Mouse (Mus musculus) midbrain, postnatal 0 days (tissue): ENCODE results near the gene Rnft2. TPM values are rescaled to one million over a fixed set of nuclear protein-coding genes. Genes with fewer than 3 reads are reported as not detected.

Experiments
- ATAC-seq: fragments of 200-750 bp; cut with Nextera tagmentation; 2 replicates; pipeline ENCODE4 v1.8.0; 2017; ENCODE audit warnings: moderate number of reproducible peaks, mild to moderate bottlenecking, moderate TSS enrichment, moderate library complexity; ENCODE audit not compliant: low FRiP score
- DNase-seq: peaks from one replicate; pipeline ENCODE4 v3.0.0-alpha.2; 2015; ENCODE audit warnings: low spot score
- H3K27ac ChIP-seq: fragments of 300-500 bp; sonication (generic); 2 replicates; pipeline ENCODE4 v1.5.1; 2014; ENCODE audit warnings: low read depth, mild to moderate bottlenecking, low read length, mixed read lengths
- H3K27me3 ChIP-seq: fragments of 300-500 bp; sonication (generic); 2 replicates; pipeline ENCODE4 v1.6.1; 2014; ENCODE audit warnings: low read length, control low read depth, mixed read lengths; ENCODE audit not compliant: insufficient read depth
- H3K36me3 ChIP-seq: fragments of 300-500 bp; sonication (generic); 2 replicates; pipeline ENCODE4 v1.6.1; 2014; ENCODE audit warnings: low read length, control low read depth, mixed read lengths; ENCODE audit not compliant: insufficient read depth
- H3K4me1 ChIP-seq: fragments of 300-500 bp; sonication (generic); 2 replicates; pipeline ENCODE4 v1.6.1; 2014; ENCODE audit warnings: mild to moderate bottlenecking, control low read depth, antibody characterized with exemption, low read length, mixed read lengths; ENCODE audit not compliant: insufficient read depth
- H3K4me2 ChIP-seq: fragments of 300-500 bp; sonication (generic); 2 replicates; pipeline ENCODE4 v1.6.1; 2014; ENCODE audit warnings: low read depth, mild to moderate bottlenecking, low read length, mixed read lengths; ENCODE audit not compliant: poor library complexity, severe bottlenecking
- H3K4me3 ChIP-seq: fragments of 300-500 bp; sonication (generic); 2 replicates; pipeline ENCODE4 v1.5.1; 2014; ENCODE audit warnings: low read depth, mild to moderate bottlenecking, low read length, moderate library complexity
- H3K9ac ChIP-seq: fragments of 300-500 bp; sonication (generic); replicated peaks from 2 replicates; pipeline ENCODE4 v1.6.1; 2014; ENCODE audit warnings: mild to moderate bottlenecking, low read length, moderate library complexity, mixed read lengths; ENCODE audit not compliant: poor library complexity, severe bottlenecking
- H3K9me3 ChIP-seq: fragments of 300-500 bp; sonication (generic); 2 replicates; pipeline ENCODE4 v1.6.1; 2016; ENCODE audit warnings: low read length, control low read depth
- CTCF ChIP-seq: IDR thresholded peaks from 2 replicates; pipeline ENCODE4 v1.5.1; 2016; ENCODE audit warnings: antibody characterized with exemption, mild to moderate bottlenecking
- WGBS: fragments of 180-500 bp; shearing (Covaris S2); extraction: QIAGEN DNeasy Blood & Tissue Kit; methylation state at CpG from one replicate; pipeline ENCODE4 v1.1.7; 2014; 5-methylcytosine and 5-hydroxymethylcytosine counted together
- polyA plus RNA-seq: library from polyadenylated mRNA; unstranded; fragments of >200 nt; fragmentation: Nextera tagmentation; extraction: Ambion mirVana; gene quantifications from 2 replicates; pipeline ENCODE4 v1.2.1, GENCODE M21; 2015
- total RNA-seq: library from RNA; depleted of rRNA; stranded (reverse); fragments of >200 nt; gene quantifications from 2 replicates; pipeline ENCODE4 v1.2.3, GENCODE M21; 2014

Gene Rnft2
- total and polyA plus RNA-seq, 2 experiments from 2014 or later = 14.3 to 125 TPM

GRCm38 (mm10) chr5:118155565-118155947, 89.4 kb downstream of the Rnft2 start:
- H3K4me3 ChIP-seq = peak overlapping the region; percentile 95
- WGBS = 12% methylated on average over 8 of the region's 9 CpGs
- no peaks in the 10 kb centered on the region for H3K9me3 ChIP-seq
- ATAC-seq (no peak), DNase-seq (no peak)
- TF ChIP-seq CTCF = no peak
- peaks cover 3% of the 10 kb centered on the region; the same call in 1 of the 2 replicates for H3K36me3 ChIP-seq
- H3K4me2 ChIP-seq = peak overlapping the region; percentile 83
- peak overlapping the region; percentile 93 for H3K9ac ChIP-seq
- no peak overlapping the region for H3K27ac ChIP-seq
- H3K4me1 ChIP-seq = 0 out of 2 replicates have a peak, but pooled peaks cover 5% of the 10 kb centered on the region
- H3K27me3 ChIP-seq = 0 out of 2 replicates have a peak, but pooled peaks cover 1% of the 10 kb centered on the region

GRCm38 (mm10) chr5:118154839-118155564, 89.9 kb downstream of the Rnft2 start, which contains the start of gene Fbxw8:
Gene Fbxw8 (minus strand): TSS chr5:118155464.
- Histone ChIP-seq H3K27ac (peak within 1 kb of the TSS; percentile 57), H3K4me1 (0 out of 2 replicates have a peak, but pooled peaks cover 5% of the 10 kb centered on the region), H3K27me3 (no peaks in the 10 kb centered on the region), H3K4me2 (peak within 1 kb of the TSS; percentile 83), H3K36me3 (peaks cover 3% of the 10 kb centered on the region; the same call in 1 of the 2 replicates), H3K4me3 (peak within 1 kb of the TSS; percentile 95), H3K9ac (peak within 1 kb of the TSS; percentile 93), H3K9me3 (no peaks in the 10 kb centered on the region)
- TF ChIP-seq CTCF = no peak
- ATAC-seq (peak; percentile 92), DNase-seq (peak; percentile 96)
- under 1% methylated on average over 65 of the region's 67 CpGs for WGBS

GRCm38 (mm10) chr5:118149711-118150110, 95.2 kb downstream of the Rnft2 start:
- Histone ChIP-seq H3K4me2 (no peak overlapping the region), H3K4me1 (peaks cover 19% of the 10 kb centered on the region; the same call in 1 of the 2 replicates), H3K4me3 (no peak overlapping the region), H3K27me3 (no peaks in the 10 kb centered on the region), H3K9me3 (no peaks in the 10 kb centered on the region), H3K36me3 (peaks cover 3% of the 10 kb centered on the region; the same call in 1 of the 2 replicates), H3K27ac (no peak overlapping the region), H3K9ac (no peak overlapping the region)
- no peak for ATAC-seq
- TF ChIP-seq CTCF = no peak
- WGBS = 77% methylated on average over 3 of the region's 3 CpGs
- DNase-seq = no peak

GRCm38 (mm10) chr5:118147264-118147663, 97.7 kb downstream of the Rnft2 start:
- Histone ChIP-seq H3K9ac (no peak overlapping the region), H3K4me3 (no peak overlapping the region), H3K4me2 (no peak overlapping the region), H3K27ac (peak overlapping the region; percentile 26; the same call in 1 of the 2 replicates), H3K27me3 (no peaks in the 10 kb centered on the region), H3K36me3 (peaks cover 5% of the 10 kb centered on the region; the same call in 1 of the 2 replicates), H3K4me1 (peaks cover 14% of the 10 kb centered on the region; the same call in 1 of the 2 replicates), H3K9me3 (no peaks in the 10 kb centered on the region)
- 80% methylated on average over 10 of the region's 10 CpGs for WGBS
- DNase-seq (no peak), ATAC-seq (no peak)
- no peak for TF ChIP-seq CTCF

GRCm38 (mm10) chr5:118145999-118146679, 98.8 kb downstream of the Rnft2 start:
- H3K27me3 ChIP-seq = no peaks in the 10 kb centered on the region
- H3K4me3 ChIP-seq = no peak overlapping the region
- DNase-seq (peak; percentile 72), ATAC-seq (no peak)
- no peaks in the 10 kb centered on the region for H3K9me3 ChIP-seq
- peaks cover 14% of the 10 kb centered on the region; the same call in 1 of the 2 replicates for H3K4me1 ChIP-seq
- WGBS = 57% methylated on average over 15 of the region's 15 CpGs
- H3K4me2 ChIP-seq = no peak overlapping the region
- peak overlapping the region; percentile 38 for H3K27ac ChIP-seq
- TF ChIP-seq CTCF = no peak
- no peak overlapping the region for H3K9ac ChIP-seq
- H3K36me3 ChIP-seq = peaks cover 12% of the 10 kb centered on the region; the same call in 1 of the 2 replicates
